Mouse (Mus musculus) heart, postnatal 14 days (tissue): Measurements from ENCODE around the gene Zmpste24. TPM values are rescaled to one million over a fixed set of nuclear protein-coding genes. Genes with fewer than 3 reads are reported as not detected.
"Not testable (repeated sequence)": the region's sequence is repeated elsewhere in the genome, so short reads cannot be mapped to it uniquely, and the experiment has no call there.

Experiments used
- DNase-seq, 2 experiments: peaks; one replicate each; pipeline ENCODE4 v3.0.0; 2021 to 2022
- intact Hi-C: fragments of 180-260 bp; cut with DNase I; formaldehyde crosslinking; loops from one replicate; pipeline ENCODE4 v1.15.1; 2025
- long read RNA-seq, 2 experiments: library from polyadenylated mRNA; stranded (forward); transcript quantifications; one replicate each; pipeline ENCODE4 v2.0.0; 2021
- total RNA-seq, 2 experiments: library from RNA; stranded (reverse); gene quantifications; 2 replicates each; pipeline ENCODE4 v1.2.3; 2021

The Zmpste24 gene
- total RNA-seq: 10 to 100 TPM; 19.9 to 22.1 TPM
- long read RNA-seq, experiment 1, transcript Zmpste24-201 (10 exons, 3,429 nt): major isoform, 30 of 39 reads
- long read RNA-seq, experiment 1, partial matches to known transcripts: 8 of 39 reads
- long read RNA-seq, experiment 1, other reads (novel, unspliced or antisense): 1 of 39 reads
- long read RNA-seq, experiment 2, transcript Zmpste24-201 (10 exons, 3,429 nt): major isoform, 19 of 23 reads
- long read RNA-seq, experiment 2, partial matches to known transcripts: 1 of 23 reads
- long read RNA-seq, experiment 2, other reads (novel, unspliced or antisense): 3 of 23 reads

DNA sequence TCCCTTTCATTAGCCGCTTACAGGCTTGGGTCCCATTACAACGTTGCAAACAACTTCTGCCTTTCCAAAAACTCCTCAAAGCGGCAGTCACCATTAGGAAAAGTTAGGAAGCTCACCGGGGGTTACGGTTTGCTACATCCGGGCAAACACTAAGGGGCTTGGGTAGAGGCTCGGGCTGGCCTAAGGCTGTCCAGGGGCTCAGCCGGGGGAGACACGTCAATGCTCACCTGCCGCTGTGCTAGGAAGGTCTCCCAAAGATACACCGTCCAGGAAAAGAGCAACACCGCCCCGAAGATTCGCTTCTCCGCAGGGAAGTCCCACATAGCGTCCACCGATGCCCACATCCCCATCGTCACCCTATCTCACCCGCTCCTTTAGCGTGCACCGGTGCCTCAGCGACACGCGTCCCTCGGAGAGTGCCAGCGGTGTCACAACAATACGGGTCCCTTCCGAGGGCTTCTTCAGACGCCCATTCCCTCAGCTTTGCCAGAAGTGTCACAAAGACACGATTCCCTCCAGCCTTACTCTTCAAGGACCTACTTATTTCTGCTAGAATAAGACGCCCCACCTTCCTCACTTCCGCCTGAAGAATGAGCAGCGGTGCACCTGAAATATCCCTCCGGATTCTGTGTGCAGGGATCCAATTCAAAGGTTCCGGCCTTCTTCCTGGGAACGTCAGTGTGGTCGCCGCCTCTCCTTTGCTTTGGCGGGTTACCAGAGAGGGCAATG, at the start of gene Zmpste24:
Zmpste24 (minus strand) TSS at position 592 of the 729 bp plus-strand sequence.
- intact Hi-C loops: loop anchor here (10.0 kb wide), 1 partner anchor 117 kb away; the partner anchor contains the start of gene Rlf
- peak; percentile 75 to 88 for DNase-seq

DNA sequence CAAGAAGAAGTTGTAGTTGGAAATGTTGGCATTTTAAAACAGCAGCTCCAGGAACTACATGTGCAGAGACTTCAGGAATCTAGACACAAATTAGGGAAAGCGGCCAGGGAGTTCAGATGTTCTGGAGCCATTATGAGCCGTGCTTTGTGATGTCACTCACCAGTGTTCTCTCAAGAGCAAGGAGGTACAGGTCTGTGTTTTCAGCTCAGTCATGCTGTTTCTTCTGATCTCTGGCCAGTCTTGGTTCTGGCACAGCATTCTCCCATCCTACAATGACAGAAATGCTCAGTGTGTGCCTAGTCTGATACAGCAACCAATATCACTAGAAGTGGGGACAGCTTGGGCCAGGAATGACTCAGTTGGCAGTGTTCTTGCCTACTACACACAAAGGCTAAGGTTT, 11.1 kb upstream of the Zmpste24 start, which contains the start of gene Tmco2:
Tmco2 (minus strand) TSS at position 101 of the 400 bp plus-strand sequence.
- no peak for DNase-seq
- intact Hi-C loops: no loop called here

DNA sequence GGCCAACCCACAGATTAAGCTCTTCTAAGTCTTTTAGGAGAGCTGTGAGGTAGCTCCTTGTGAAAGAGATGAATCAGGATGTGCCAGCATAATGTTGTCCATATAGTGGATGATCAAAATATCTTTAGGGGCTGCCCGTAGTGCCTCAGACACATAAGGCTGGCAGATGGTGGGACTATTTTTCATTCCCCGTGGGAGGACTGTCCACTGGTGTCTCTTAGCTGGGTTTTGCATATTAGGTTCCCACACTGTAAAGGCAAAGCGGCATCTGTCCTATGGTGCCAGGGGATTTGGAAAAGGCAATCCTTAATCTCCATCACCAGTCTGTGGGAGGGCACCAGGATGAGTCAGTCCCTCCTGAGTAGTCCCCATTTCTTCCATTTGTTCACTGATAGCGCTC, 5.3 kb upstream of the Zmpste24 start:
- no peak for DNase-seq

DNA sequence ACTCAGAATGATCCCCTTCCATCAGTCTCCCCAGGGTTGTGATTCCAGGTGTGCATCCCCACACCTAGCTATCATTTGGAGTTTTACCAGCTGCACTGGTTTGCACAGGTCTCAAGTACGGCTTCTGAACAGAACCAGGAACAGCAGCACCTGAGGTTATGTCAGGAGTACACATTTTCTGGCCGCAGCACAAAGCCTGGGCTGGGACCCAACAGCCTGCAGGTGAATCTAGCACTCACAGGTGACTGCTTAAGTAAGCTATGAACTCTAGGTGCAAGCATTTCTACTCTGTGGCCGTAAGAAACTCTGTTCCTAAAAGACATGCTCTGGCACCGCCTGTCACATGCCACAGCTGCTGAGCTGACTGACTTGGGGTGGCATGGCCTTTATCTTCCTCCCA, 7.8 kb downstream of the Zmpste24 start:
- no peak for DNase-seq
- intact Hi-C loops: loop anchor here (10.0 kb wide), 1 partner anchor 125 kb away; the partner anchor contains the start of gene Rlf

More for the DNA sequence above, 5.3 kb upstream of the Zmpste24 start:
- intact Hi-C loops: no loop called here

DNA sequence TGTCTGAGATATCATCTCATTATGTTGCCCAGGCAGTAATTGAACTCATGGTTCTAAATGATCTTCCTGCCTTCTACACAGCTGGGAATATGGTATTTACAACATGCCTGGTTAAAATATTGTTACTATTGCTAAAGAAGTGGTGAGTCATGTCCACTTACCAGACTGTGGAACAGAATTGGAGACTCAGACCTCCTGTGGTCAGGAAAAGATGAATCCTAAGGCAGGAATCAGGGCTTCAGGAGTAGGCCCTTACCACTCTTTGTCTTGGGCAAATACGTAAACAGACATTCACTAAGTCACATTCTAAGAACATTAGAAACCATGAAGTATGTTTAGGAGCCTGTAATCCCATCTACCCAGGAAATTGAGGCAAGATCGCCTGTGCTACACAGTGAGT, 9.3 kb downstream of the Zmpste24 start:
- intact Hi-C loops: no loop called here
- no peak for DNase-seq

DNA sequence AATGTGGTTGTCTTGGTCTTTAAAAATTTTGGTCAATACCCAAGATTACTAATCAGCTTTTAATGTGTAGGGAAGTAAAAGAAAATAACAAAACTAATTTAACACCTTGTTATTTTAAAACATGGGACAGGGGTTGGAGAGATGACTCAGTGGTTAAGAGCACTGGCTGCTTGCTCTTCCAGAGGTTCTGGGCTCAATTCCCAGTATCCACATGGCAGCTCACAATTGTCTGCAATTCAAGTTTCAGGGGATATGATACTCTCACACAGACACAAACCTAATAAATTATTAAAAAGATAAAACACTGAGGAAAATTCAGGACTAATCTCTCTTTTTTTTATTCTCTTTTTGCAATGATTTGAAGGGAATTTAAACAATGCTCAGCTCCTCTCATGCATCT, 13.5 kb downstream of the Zmpste24 start:
- no peak for DNase-seq
- intact Hi-C loops: no loop called here

DNA sequence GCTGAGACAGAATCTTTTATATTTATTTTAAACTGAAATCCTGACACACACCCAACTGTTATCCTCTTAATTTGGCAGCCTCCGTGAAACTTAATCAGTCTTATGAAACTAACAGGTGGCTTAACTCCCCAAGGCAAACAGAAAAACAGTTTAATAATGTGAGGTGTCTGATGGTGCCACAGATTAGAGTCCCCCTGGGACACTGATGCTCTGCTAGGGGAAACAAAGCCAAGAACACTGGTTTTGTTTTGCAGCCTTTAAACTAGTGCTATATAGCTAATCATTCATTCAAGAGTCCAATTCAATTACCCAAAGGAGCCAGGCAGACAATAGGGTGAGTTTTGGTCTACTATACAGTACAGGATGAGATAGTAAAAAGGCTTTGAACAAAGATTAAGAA, 17.6 kb downstream of the Zmpste24 start:
- intact Hi-C loops: no loop called here
- no peak for DNase-seq

DNA sequence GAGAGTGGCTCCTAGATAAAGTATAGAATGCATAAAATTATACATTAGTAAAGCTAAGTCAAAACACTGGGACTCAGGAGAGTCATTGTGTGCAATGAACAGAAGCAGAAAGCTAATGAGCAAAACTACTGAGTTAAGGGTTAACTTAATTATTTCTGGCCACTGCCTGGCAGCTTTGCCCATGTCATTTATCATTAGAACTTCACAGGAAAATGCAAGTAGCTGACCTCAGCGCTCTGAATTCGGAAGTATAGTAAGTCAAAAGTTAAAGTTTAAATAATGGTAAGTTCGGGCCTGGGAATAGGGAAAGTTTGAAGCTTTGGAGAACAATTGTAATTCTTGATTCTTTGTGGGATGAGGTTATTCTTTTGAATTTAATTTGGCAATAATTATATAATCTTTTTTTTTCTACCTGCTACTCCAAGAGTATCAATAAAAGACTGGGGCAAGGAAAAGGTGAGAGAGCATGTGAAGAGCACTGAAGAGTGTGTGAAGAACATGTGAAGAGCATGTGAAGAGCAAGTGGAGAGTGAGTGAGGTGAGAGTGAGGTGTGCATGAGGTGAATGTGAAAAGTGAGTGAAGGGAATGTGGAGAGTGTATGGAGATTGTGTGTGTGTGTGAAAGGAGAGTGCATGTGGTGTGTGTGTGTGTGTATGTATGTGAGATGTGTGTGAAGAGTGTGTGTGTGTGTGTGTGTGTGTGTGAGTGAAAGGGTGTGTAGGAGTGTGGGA, 20.0 kb downstream of the Zmpste24 start:
- no peak for DNase-seq
- intact Hi-C loops: no loop called here

DNA sequence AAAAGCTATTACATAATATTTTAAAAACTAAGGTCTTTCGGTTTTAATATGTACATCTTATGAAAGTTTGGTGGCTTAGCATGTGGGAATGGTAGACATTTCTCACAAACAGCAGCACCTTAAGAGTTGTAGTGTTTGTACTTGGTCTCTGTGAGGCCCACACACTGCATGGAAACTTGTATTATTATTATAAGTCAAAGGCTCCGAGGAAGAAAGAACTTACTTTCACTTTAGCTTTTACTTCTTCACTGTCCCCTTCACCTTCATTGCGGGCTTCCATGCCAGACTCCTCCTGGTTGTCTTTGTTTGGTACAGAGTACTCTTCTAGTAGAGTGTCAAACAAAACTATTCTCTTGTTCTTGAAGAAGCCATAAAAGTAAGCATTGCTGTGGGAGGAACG, 23.8 kb downstream of the Zmpste24 start:
- no peak for DNase-seq
- intact Hi-C loops: no loop called here

DNA sequence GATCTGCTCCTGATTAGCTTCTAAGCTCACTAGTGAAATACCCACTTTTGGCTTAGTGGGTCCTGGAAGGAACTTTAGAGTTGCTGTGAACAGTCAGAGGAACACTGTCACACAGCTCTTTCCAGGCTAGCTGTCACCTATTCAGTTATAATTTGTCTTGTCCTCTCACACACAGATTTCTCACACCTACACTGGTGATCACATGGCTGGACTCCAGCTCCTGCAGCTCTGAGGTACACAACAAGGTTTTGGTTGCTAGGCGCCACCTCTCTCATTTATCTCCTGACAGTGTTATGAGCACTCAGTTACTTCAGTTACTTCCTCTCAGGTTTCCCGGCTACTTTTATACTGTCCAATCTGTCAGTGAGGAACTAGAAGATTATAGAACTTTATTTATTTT, 32.7 kb downstream of the Zmpste24 start:
- no peak for DNase-seq
- intact Hi-C loops: no loop called here

DNA sequence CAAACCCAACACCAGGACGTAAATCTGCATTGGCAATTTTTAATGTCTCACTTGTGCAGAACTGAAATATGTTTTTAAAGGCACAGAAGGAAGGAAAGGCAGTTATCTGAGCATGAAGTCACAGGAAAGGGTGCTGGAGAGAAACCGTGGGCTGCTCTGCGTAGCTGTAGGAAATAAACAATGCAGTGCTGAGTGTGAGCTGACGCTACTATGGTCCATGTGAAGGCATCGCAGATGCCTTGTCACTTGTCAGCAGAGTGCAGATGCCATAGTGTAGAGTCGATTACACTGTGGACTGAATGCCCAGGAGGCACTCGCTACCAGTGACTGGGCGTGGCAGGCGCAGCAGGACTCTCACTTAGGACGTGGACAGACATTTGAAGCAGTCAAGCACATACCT, 38.8 kb downstream of the Zmpste24 start:
- intact Hi-C loops, DNase-seq: not testable (repeated sequence)

DNA sequence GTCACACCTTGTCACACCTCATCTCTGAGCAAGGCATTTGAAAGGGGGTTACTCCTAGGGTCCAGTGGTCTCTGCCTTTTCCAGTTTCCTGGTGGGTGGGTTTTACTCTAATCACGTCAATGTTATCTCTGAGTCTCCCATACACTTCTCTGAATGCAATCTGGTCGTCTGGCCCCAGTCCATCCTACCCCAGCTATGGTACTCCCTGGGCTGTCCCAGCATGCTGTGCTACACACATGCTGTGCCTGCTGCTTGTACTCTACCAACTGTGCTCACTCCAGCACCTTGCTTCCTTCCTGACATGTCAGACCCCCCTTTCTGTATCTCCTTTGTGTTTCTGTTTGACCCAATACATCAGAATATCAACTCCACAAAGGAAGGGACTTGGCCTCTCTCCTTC, 41.0 kb downstream of the Zmpste24 start:
- DNase-seq: no peak
- intact Hi-C loops: no loop called here

DNA sequence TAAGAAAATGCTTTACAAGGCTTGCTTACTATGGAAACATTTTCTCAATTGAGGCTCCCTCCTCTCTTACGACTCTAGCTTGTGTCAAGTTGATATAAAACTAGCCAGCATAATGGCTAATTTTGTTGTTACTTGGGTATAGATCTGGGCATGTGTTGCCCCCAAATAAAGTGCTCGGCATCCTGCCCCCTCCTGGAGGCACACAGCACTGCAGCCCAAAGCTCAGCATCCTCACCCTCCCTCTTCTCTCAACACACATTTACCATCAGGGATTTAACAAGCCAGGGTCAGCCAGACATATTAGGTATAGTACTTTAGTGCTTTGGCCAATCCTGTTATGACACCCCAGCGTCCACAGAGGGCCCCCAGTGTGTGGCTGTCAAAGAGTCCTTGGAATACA, 41.7 kb downstream of the Zmpste24 start:
- DNase-seq: peak in 1 of 2 experiments; percentile 15
- intact Hi-C loops: no loop called here

DNA sequence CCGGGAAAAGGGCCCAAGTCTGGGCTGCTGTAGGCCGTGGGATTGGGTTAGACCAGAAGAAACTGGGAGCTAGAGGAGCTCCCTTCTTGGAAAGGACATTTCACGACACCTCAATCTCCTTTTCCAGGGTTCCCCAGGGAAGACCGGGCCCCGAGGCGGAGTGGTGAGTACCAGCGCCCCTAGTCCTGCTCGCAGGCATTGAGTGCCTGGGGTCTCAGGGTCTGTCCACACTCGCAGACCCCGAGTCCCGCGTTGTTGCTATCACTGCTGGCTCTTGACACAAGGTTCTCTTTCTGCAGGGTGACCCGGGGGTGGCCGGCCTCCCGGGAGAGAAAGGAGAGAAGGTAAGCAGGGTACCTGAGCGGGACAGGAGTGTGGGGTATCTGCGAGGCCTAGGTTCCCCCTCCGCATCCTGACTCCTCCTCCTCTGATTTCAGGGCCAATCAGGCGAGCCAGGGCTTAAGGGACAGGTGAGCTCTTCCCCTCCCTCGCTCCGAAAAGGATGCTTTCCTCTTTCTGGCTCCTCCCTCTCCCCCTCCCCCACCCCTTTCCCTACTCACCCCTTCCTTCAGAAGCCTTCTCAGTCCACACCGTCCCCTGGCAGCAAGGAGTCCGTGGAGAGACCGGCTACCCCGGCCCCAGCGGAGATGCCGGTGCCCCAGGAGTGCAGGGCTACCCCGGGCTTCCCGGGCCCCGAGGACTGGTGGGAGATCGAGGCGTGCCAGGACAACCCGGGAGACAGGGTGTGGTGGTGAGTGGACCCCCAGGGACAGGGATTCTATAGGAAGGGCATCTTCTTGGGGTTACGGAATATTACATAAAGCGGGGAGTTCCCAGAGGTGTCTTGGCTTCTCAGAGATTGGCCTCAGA, 45.4 kb downstream of the Zmpste24 start:
- intact Hi-C loops: no loop called here
- no peak for DNase-seq

DNA sequence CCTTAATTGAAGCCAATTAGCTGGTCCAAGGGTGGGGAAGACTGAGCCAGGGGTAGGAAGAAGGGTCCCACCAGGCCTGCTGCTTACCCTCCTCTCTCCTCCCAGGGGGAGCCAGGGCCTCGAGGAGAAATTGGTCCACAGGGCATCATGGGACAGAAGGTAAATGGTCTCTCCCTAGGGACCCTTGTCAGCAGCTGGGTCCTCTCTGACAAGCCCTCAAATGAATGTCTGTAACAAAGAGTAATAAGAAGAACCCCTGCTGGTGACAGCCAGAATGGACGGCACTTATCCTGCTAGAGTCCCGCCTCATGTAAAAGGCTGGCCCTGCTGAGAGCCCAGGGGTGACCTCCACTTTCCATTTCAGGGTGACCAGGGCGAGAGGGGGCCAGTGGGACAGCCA, 46.2 kb downstream of the Zmpste24 start:
- intact Hi-C loops: no loop called here
- DNase-seq: no peak

DNA sequence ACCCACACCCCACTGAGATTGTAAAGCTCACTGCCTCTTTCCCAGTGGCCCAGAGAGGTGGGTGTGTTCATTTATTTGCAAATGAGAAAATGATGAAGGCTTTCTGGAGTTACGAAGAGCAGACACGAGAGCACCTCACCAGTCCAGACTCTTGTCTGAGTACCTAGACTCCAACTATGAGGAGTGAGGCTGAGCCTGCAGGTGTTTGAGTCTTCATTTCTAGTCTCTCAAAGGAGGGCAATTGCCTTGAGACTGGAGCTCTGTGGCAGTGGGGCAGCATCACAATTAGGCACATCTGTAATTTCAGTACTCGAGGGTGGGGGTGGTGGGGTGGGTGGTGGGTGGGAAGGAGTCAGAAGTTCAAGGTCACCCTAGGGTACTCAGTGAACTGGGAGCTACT, 55.1 kb downstream of the Zmpste24 start:
- intact Hi-C loops: no loop called here
- DNase-seq: no peak

DNA sequence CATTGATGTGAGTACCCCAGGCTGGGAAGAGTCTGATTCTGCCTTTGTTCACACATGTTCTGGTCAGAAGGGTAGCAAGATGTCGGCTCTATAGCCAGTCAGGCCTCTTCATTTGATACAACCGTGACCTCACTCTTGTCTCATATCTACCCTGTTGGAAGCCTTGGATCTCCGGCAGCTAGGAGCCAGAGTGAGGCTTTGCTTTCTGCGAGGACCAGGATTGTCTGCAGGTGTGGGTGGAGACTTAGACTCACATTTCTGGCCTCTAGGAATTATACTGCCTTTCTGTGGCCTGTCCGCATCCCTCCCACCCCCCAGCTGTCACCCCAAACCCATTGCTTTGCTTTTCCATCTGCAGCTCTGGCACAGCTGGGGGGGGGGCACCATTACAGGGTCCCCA, 55.6 kb downstream of the Zmpste24 start:
- intact Hi-C loops: no loop called here

DNA sequence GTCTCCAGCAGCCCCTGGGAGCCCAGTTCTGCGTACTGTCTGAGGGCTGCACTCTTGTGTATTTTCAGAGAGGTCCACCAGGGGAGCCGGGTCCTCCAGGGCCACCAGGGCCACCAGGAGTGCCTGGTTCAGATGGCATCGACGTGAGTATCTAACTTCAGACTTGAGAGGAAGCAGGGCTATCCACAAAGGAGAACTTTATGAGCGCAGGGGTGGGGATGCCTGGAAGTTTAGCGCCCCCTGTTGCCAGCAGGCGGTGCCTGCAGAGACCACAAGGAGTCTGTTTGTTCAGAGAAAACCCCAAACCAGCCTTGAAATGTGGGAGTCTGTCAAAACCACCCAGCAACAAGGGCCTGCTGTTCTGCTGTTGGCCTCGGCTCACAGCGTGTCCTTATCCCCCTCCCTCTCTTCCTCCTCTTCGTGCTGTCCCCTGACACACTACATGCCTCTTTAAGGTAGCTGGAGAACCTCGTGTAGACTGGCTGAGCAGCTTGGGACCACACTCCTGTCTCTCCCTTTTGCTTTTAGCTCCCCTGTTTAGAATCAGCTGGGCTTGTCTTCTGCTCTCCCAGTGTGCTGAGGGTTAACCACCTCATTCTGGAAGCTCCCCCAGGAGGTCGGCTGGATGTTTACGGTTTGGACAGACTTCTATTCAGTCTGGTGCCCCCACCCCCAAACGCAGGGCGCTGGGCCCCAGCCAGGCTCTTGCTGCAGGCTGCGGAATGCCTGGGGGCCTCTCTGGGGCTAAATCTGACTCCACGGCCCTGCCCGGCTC, 57.0 kb downstream of the Zmpste24 start:
- DNase-seq: peak; percentile 67 to 77
- intact Hi-C loops: no loop called here

More for the DNA sequence above, 55.6 kb downstream of the Zmpste24 start:
- no peak for DNase-seq

DNA sequence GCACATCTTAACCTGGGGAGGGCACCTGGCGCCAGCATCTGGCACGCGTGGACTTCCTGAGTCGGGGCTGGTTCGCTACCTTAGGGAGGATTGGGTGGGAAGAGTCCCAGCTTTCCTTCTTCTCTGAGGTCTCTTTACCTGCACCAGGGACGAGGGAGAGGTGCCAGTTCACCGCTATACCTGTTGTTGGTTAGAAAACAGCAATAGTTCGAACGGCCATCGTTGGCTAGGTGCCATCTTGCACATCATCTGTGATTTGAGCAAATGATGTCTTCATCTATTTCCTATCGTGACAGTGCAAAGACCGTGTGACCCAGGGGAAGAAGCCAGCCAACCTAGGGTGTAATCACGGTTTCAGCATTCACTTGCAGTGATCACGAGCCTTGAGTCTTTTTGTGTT, 57.7 kb downstream of the Zmpste24 start:
- DNase-seq: no peak
- intact Hi-C loops: no loop called here
